Mouse (Mus musculus): Measurements from ENCODE around the gene Cox7b. TPM values are rescaled to one million over a fixed set of nuclear protein-coding genes. Genes with fewer than 3 reads are reported as not detected.
A peak's percentile ranks its signal among the peaks of the same experiment; 100 is the strongest.

Gene Cox7b
- 246 TPM for polyA plus RNA-seq (2012; fragmentation: generic; extraction: Trizol)

- TF ChIP-seq SRF (IDR thresholded peaks at IDR 0.05; ENCODE audit: control insufficient read depth, insufficient read length, low read depth) (no peak), REST (IDR thresholded peaks at IDR 0.05; ENCODE audit: insufficient read depth, insufficient read length) (no peak), POLR2AphosphoS2 (IDR thresholded peaks at IDR 0.05; ENCODE audit: insufficient read length, low read depth) (peak; percentile 49), CEBPB (IDR thresholded peaks at IDR 0.05; ENCODE audit: insufficient read depth, poor library complexity, severe bottlenecking) (no peak), POLR2A (IDR thresholded peaks at IDR 0.05; ENCODE audit: insufficient read length, low read depth) (peak; percentile 53), E2F4 (IDR thresholded peaks at IDR 0.05; ENCODE audit: insufficient read depth) (no peak)
- no peak within 1 kb of the TSS for H3ac ChIP-seq (ENCODE audit: control insufficient read depth, insufficient read length)
- H3K27me3 ChIP-seq (ENCODE audit: control insufficient read depth, insufficient read depth, insufficient read length) = no peaks in the 10 kb centered on the region
- H3K4me3 ChIP-seq = peak within 1 kb of the TSS; percentile 77
- no peaks in the 10 kb centered on the region for H3K36me3 ChIP-seq (ENCODE audit: control insufficient read depth, insufficient read depth)
- peak within 1 kb of the TSS; percentile 65 for H3K4me2 ChIP-seq (ENCODE audit: low read depth)
- H3K79me2 ChIP-seq (ENCODE audit: control insufficient read depth, insufficient read depth) = peaks cover 38% of the 10 kb centered on the region
Observed at GRCm38 (mm10) chrX:106015571-106016322, at the start of gene Cox7b. TSS of gene Cox7b (plus strand) at chrX:106015700.

- H3K4me3 ChIP-seq = no peak overlapping the region
- TF ChIP-seq TCF3 (IDR thresholded peaks at IDR 0.05; ENCODE audit: insufficient read length, low read depth) (no peak), CEBPB (IDR thresholded peaks at IDR 0.05; ENCODE audit: insufficient read depth, poor library complexity, severe bottlenecking) (no peak), MYOD1 (IDR thresholded peaks at IDR 0.05; ENCODE audit: control insufficient read depth in 1 of 3, insufficient read length in 2 of 3, low read depth in 2 of 3) (no peak), MAX (IDR thresholded peaks at IDR 0.05; ENCODE audit: low read depth) (no peak), REST (IDR thresholded peaks at IDR 0.05; ENCODE audit: insufficient read depth, insufficient read length) (no peak), USF1 (IDR thresholded peaks at IDR 0.05; ENCODE audit: low read depth) (no peak), TCF12 (IDR thresholded peaks at IDR 0.05; ENCODE audit: insufficient read depth, poor library complexity, severe bottlenecking) (no peak), SRF (IDR thresholded peaks at IDR 0.05; ENCODE audit: control insufficient read depth, insufficient read length, low read depth) (no peak), POLR2A (IDR thresholded peaks at IDR 0.05; ENCODE audit: insufficient read length, low read depth) (no peak), MYOG (IDR thresholded peaks at IDR 0.05; ENCODE audit: control insufficient read depth in 1 of 3, insufficient read depth in 1 of 3, insufficient read length in 2 of 3, low read depth in 2 of 3) (no peak), E2F4 (IDR thresholded peaks at IDR 0.05; ENCODE audit: insufficient read depth) (no peak), POLR2AphosphoS2 (IDR thresholded peaks at IDR 0.05; ENCODE audit: insufficient read length, low read depth) (no peak)
- no peaks in the 10 kb centered on the region for H3K36me3 ChIP-seq (ENCODE audit: control insufficient read depth, insufficient read depth)
- no peak overlapping the region for H3ac ChIP-seq (ENCODE audit: control insufficient read depth, insufficient read length)
- no peak overlapping the region for H3K4me2 ChIP-seq (ENCODE audit: low read depth)
- H3K79me2 ChIP-seq (ENCODE audit: control insufficient read depth, insufficient read depth) = peaks cover 35% of the 10 kb centered on the region
- no peaks in the 10 kb centered on the region for H3K27me3 ChIP-seq (ENCODE audit: control insufficient read depth, insufficient read depth, insufficient read length)
Observed at GRCm38 (mm10) chrX:106001605-106002004, 13.9 kb upstream of the Cox7b start.

- H3K36me3 ChIP-seq (ENCODE audit: control insufficient read depth, insufficient read depth) = no peaks in the 10 kb centered on the region
- H3K4me2 ChIP-seq (ENCODE audit: low read depth) = peak overlapping the region; percentile 53
- TF ChIP-seq REST (IDR thresholded peaks at IDR 0.05; ENCODE audit: insufficient read depth, insufficient read length) (no peak), POLR2A (IDR thresholded peaks at IDR 0.05; ENCODE audit: insufficient read length, low read depth) (no peak), TCF3 (IDR thresholded peaks at IDR 0.05; ENCODE audit: insufficient read length, low read depth) (no peak), USF1 (IDR thresholded peaks at IDR 0.05; ENCODE audit: low read depth) (no peak), E2F4 (IDR thresholded peaks at IDR 0.05; ENCODE audit: insufficient read depth) (no peak), MYOD1 (IDR thresholded peaks at IDR 0.05; ENCODE audit: control insufficient read depth in 1 of 3, insufficient read length in 2 of 3, low read depth in 2 of 3) (no peak), MYOG (IDR thresholded peaks at IDR 0.05; ENCODE audit: control insufficient read depth in 1 of 3, insufficient read depth in 1 of 3, insufficient read length in 2 of 3, low read depth in 2 of 3) (no peak), TCF12 (IDR thresholded peaks at IDR 0.05; ENCODE audit: insufficient read depth, poor library complexity, severe bottlenecking) (no peak), SRF (IDR thresholded peaks at IDR 0.05; ENCODE audit: control insufficient read depth, insufficient read length, low read depth) (no peak), MAX (IDR thresholded peaks at IDR 0.05; ENCODE audit: low read depth) (no peak), CEBPB (IDR thresholded peaks at IDR 0.05; ENCODE audit: insufficient read depth, poor library complexity, severe bottlenecking) (no peak)
- peaks cover 61% of the 10 kb centered on the region for H3K79me2 ChIP-seq (ENCODE audit: control insufficient read depth, insufficient read depth)
- no peaks in the 10 kb centered on the region for H3K27me3 ChIP-seq (ENCODE audit: control insufficient read depth, insufficient read depth, insufficient read length)
- peak overlapping the region; percentile 33 for H3ac ChIP-seq (ENCODE audit: control insufficient read depth, insufficient read length)
- H3K4me3 ChIP-seq = peak overlapping the region; percentile 63
Observed at GRCm38 (mm10) chrX:106010762-106011161, 4.7 kb upstream of the Cox7b start.

- H3K4me2 ChIP-seq (ENCODE audit: low read depth) = peak within 1 kb of the TSS; percentile 93
- H3ac ChIP-seq (ENCODE audit: control insufficient read depth, insufficient read length) = peak within 1 kb of the TSS; percentile 33
- H3K36me3 ChIP-seq (ENCODE audit: control insufficient read depth, insufficient read depth) = no peaks in the 10 kb centered on the region
- TF ChIP-seq POLR2A (IDR thresholded peaks at IDR 0.05; ENCODE audit: insufficient read length, low read depth) = peak; percentile 82
- TF ChIP-seq POLR2AphosphoS2 (IDR thresholded peaks at IDR 0.05; ENCODE audit: insufficient read length, low read depth) = peak; percentile 86
- no peak for TF ChIP-seq SRF (IDR thresholded peaks at IDR 0.05; ENCODE audit: control insufficient read depth, insufficient read length, low read depth)
- TF ChIP-seq MYOG (IDR thresholded peaks at IDR 0.05; ENCODE audit: control insufficient read depth in 1 of 3, insufficient read depth in 1 of 3, insufficient read length in 2 of 3, low read depth in 2 of 3) = no peak
- no peak for TF ChIP-seq MYOD1 (IDR thresholded peaks at IDR 0.05; ENCODE audit: control insufficient read depth in 1 of 3, insufficient read length in 2 of 3, low read depth in 2 of 3)
- no peak for TF ChIP-seq MAX (IDR thresholded peaks at IDR 0.05; ENCODE audit: low read depth)
- TF ChIP-seq TCF3 (IDR thresholded peaks at IDR 0.05; ENCODE audit: insufficient read length, low read depth) = no peak
- TF ChIP-seq USF1 (IDR thresholded peaks at IDR 0.05; ENCODE audit: low read depth) = peak; percentile 93
- no peak for TF ChIP-seq E2F4 (IDR thresholded peaks at IDR 0.05; ENCODE audit: insufficient read depth)
- no peak for TF ChIP-seq TCF12 (IDR thresholded peaks at IDR 0.05; ENCODE audit: insufficient read depth, poor library complexity, severe bottlenecking)
- no peak for TF ChIP-seq REST (IDR thresholded peaks at IDR 0.05; ENCODE audit: insufficient read depth, insufficient read length)
- no peak for TF ChIP-seq CEBPB (IDR thresholded peaks at IDR 0.05; ENCODE audit: insufficient read depth, poor library complexity, severe bottlenecking)
- no peaks in the 10 kb centered on the region for H3K27me3 ChIP-seq (ENCODE audit: control insufficient read depth, insufficient read depth, insufficient read length)
- peaks cover 61% of the 10 kb centered on the region for H3K79me2 ChIP-seq (ENCODE audit: control insufficient read depth, insufficient read depth)
- H3K4me3 ChIP-seq = peak within 1 kb of the TSS; percentile 63
Observed at GRCm38 (mm10) chrX:106011465-106012159, 3.9 kb upstream of the Cox7b start, which contains the start of gene Magt1. TSS of gene Magt1 (minus strand) at chrX:106011906.

Data from myocyte (in vitro differentiated cells).